Comparison of ENCODE assay signal across 19 mouse cellular contexts in genomic region chr7:65893546-65893945, GRCm38 (mm10). TPM values are rescaled to one million over a fixed set of nuclear protein-coding genes. Genes with fewer than 3 reads are reported as not detected.
A peak's percentile ranks its signal among the peaks of the same experiment; 100 is the strongest.
DNase-seq lines count a peak whose midpoint lies in the region.
"Had no signal": no experiment of that assay in that cellular context is flagged by ENCODE, and none has a peak within 500 bp of the region (broad histone marks: within the 10 kb centered on the region; RNA-seq: fewer than 3 reads in every experiment).

No protein-coding gene starts in this region.

- no peak overlapping the region for H3K27ac ChIP-seq in heart, embryonic 10.5 days
- H3K27ac ChIP-seq: limb, embryonic 15.5 days had no signal

- H3K4me3 ChIP-seq in heart, embryonic 10.5 days: no peak overlapping the region
- H3K4me3 ChIP-seq: limb, embryonic 15.5 days; megakaryocyte, embryonic 14.5 days had no signal

- H3K4me1 ChIP-seq in heart, embryonic 10.5 days: peaks cover 29% of the 10 kb centered on the region
- H3K4me1 ChIP-seq: megakaryocyte, embryonic 14.5 days had no signal

- intact Hi-C loops in heart, postnatal 36 days (cut with DNase I): no loop called here
- intact Hi-C loops in gastrocnemius, postnatal 36 days (cut with DNase I): no loop called here

- peaks cover 46% of the 10 kb centered on the region; the same call in 1 of the 2 replicates for H3K27me3 ChIP-seq in heart, embryonic 10.5 days (ENCODE audit: insufficient read depth, poor library complexity, severe bottlenecking)
- H3K27me3 ChIP-seq: limb, embryonic 15.5 days; Patski had no signal

- DNase-seq in heart, embryonic 10.5 days (ENCODE audit: low spot score): peak; percentile 87
- no peak for DNase-seq in heart, postnatal 36 days
- peak; percentile 31 to 78 for DNase-seq in layer of hippocampus, adult 18-20 months (ENCODE audit: low spot score in 2 of 2)
- DNase-seq in layer of hippocampus, adult 9-10 months (ENCODE audit: low spot score): no peak
- DNase-seq in brain, adult 2 months (ENCODE audit: low read depth, low spot score): peak; percentile 62
- peak; percentile 65 for DNase-seq in brain, embryonic 18.5 days (ENCODE audit: low read depth, low spot score)
- DNase-seq in yolk sac, embryonic 10.5 days (ENCODE audit: low spot score): no peak
- no peak for DNase-seq in gastrocnemius, postnatal 36 days
- DNase-seq: adrenal gland, postnatal 36 days; cerebellum, adult 9-11 months; kidney, adult 8-10 months; kidney, postnatal 36 days; liver, postnatal 0 days; lung, postnatal 14 days; thymus, postnatal 4 days had no signal

- WGBS in heart, embryonic 10.5 days: 49% methylated on average over 10 of the region's 10 CpGs

- H3K36me3 ChIP-seq in heart, embryonic 10.5 days: no peaks in the 10 kb centered on the region
- H3K36me3 ChIP-seq: limb, embryonic 15.5 days had no signal

- H3K9me3 ChIP-seq in heart, embryonic 10.5 days: no peaks in the 10 kb centered on the region
- H3K9me3 ChIP-seq: limb, embryonic 15.5 days had no signal

RNA-seq across cellular contexts. Expression of gene Pcsk6, which starts 32.0 kb away (rescaled TPM):
- 3.5 and 5.1 TPM in 2 replicates for polyA plus RNA-seq in heart, embryonic 10.5 days (2016; fragmentation: Nextera tagmentation; extraction: Ambion mirVana)
- total RNA-seq in heart, postnatal 36 days (2021): 10 to 100 TPM; 49.3 to 53.8 TPM
- total RNA-seq in layer of hippocampus, adult 18-20 months (2021): 10 to 100 TPM; 16.9 to 19.5 TPM
- total RNA-seq in gastrocnemius, postnatal 36 days (2021): 10 to 100 TPM; 19.0 to 19.6 TPM
- polyA plus RNA-seq: inflammation-experienced regulatory T-cells, adult 6 months had no signal

Comparison
In these comparisons a context has a peak if more than half of its experiments do, and no peak if none do; other contexts are left out.
1. DNase-seq: peak in heart, embryonic 10.5 days (single experiment), layer of hippocampus, adult 18-20 months (2 of 2), brain, adult 2 months (single experiment) and brain, embryonic 18.5 days (single experiment); none in heart, postnatal 36 days (0 of 2), layer of hippocampus, adult 9-10 months (single experiment), yolk sac, embryonic 10.5 days (single experiment) and gastrocnemius, postnatal 36 days (0 of 2).